Mouse (Mus musculus): Measurements from ENCODE around the gene Kcnc1. TPM values are rescaled to one million over a fixed set of nuclear protein-coding genes. Genes with fewer than 3 reads are reported as not detected.
A peak's percentile ranks its signal among the peaks of the same experiment; 100 is the strongest.

The Kcnc1 gene
- total RNA-seq, 2 experiments from 2014 or later = 79.6 to 81.4 TPM

DNA sequence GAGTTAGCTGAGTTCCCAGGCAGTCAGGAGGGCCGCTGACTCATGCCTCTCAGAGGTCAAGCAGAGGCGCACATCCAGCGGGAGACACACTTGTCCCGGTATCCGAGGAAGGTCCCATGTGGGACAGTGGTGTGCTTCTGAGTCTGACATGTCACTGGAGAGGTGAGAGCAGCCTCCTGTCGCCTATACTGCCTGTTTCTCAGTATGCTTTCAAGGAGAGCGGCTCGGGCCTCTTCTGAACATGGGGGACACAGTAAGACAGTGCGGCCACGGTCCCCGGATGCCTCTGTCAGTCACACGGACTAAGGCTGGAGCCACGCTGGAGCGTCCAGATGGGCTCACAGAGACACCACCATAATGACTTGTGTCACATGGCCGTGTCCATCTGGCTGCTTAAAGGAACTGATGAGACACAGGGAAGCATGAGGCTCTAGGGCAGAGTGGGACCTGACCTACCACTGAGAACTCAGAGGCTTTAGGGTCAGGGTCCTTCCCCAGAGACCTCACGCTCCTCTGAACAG is 21.9 kb downstream of the Kcnc1 start:
- peak in 1 of 2 experiments; percentile 33 for DNase-seq (ENCODE audit: low spot score in 2 of 2)

DNA sequence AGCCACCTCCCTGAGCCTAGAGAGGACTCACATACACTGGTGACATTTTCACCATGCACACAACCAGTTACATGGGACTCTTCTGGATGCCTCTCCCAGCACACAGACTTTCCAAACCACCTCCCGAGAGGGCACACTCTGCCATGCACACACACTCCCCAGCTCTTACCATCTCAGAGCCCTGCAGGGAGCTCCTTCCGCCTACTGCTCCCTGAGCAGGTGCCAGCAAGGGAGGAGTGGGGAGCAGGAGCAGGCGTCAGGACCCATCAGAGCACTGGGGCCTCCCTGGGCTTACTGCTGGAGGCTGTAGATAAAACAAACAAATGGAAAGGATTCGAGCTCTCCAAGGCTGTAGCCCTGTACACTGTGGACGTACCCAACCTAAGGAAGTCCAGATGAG is 25.2 kb downstream of the Kcnc1 start:
- DNase-seq (ENCODE audit: low spot score in 2 of 2) = no peak

DNA sequence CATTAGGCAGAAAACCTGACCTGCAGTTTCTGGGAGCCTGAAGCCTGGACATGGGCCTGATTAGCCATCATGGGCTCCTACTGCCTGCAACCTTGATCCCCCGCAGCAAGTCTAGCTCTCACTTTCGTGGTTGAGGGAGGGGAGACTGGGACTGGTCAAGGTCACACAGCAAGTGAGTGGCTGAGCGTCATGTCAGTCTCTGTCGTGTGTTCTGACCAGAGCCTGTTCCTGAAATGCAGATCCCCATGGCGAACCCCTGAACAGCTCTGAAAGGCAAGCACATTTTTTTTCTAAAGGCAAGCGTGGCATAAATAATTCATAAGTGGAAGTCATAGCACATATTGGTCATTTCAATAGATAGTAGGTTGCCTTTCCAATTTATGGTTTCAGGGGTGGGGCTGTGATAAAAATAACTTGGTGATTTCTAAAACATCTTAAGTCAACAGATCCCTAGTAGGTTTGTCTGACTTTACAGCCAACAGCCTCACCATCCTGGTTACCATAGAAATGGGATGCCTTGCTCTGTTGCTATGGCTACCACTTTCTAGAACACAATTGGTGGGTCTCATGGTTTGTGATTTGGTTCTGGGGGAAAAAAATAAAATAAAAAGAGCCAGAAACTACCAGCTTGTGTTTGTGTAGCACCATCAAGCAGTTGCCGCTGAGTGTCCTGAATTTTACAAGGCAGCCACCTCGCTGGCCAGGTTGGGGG is 25.9 kb downstream of the Kcnc1 start:
- peak in 1 of 2 experiments; percentile 77 for DNase-seq (ENCODE audit: low spot score in 2 of 2)

DNA sequence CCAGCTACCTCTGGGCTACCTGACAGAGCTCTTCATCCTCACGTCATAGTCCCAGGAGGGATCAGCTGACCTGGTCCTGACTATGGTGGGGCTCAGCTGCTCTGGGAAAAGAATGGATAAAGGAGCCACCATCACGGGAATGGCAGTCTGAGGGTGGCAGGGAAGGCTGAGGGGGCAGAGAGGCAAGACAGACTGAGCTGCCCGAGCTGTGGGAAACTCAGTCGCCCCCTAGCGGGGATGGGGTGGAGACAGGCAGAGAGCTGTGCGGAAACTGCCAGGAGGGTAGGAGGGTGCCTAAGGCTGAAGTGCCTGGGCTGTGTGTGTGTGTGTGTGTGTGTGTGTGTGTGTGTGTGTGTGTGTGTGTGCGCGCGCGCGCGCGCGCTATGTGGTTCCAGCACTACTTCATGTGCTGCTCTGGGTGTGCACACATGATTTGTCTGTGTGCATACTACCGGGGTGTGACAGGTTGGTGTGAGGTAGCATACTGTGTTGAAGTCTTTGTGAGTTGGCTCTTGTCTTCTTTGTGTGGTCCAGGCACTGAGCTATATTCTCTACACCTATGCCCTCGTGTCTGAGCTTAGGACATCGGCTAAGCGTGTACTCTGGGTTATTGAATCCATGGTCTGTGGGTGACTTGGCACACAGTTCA is 26.6 kb downstream of the Kcnc1 start:
- peak; percentile 73 to 75 for DNase-seq (ENCODE audit: low spot score in 2 of 2)

DNA sequence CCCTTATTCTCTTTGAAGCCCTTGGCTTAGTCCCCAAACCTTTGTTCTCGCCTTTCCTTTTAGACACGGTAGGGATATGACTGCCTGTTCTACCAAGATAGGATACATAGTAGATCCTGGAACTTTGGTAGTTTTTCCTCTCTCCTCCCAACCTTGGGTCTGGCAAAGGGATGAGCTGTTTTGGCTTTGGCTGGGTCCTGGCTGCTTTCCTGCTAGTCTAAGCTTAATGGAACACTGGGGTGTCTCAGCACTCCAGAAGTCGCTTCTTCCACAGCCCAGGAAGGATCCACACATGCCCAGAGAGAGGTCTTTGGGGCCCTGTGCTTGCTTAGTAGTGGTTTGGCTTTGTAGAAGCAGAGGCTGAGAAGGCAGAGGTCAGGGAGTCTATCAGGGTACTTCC is 27.7 kb downstream of the Kcnc1 start:
- no peak for DNase-seq (ENCODE audit: low spot score in 2 of 2)

DNA sequence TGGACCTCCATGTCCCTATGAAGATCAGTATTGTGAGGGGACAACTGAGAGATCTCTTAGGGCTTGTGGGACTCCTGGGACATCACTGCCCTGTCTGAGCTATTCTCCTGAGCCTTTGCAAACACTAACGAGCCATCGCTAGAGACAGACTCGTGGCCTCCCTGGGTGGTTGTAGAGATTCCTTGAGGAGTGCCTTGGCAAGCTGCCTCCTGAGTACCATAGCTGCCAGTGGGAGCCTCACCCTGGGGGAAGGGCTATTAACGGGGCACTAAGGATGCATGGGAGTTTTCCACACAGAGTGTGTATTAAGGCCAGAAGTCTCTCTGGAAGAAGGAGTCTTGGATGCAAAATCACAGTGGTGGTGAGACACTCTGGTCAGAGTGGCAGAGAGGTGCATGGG is 28.7 kb downstream of the Kcnc1 start:
- DNase-seq (ENCODE audit: low spot score in 2 of 2) = no peak

DNA sequence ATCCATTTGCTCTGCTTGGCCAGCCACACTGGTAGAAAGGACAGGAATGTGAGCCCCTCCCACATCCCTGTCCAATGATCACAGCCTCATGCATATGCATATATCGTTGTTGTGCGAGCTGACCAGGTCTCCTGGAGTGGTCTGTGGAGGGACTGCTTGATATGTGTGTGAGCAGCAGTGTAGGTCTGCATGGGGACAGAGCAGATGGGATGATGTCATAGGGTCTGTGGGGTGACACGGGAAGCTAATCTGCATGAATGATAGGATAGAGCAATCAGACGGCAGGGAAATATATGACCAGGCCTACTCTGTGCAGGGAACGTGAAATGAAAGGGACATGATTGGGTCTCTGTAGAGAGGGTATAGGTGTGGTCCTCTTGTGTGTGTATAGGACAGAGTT is 37.6 kb downstream of the Kcnc1 start:
- DNase-seq (ENCODE audit: low spot score in 2 of 2) = no peak

DNA sequence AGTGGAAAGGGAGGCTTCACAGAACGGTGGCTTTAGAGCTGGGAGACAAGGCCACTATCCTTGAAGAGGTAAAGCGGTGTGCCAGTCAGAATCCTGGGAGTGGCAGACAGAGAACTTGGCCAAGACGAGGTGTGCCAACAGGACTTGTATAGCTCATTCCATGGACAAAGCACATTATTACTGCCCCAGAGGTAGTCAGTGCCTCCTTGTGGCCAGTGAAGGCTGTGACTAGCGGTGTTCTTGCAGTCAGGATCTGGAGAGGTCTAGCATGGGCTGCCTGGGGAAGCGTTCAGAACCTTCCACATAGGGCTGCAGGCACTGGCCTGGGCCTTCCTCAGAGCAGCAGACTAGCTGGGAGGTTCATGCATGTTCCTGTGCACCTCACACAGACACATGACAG is 39.5 kb downstream of the Kcnc1 start:
- no peak for DNase-seq (ENCODE audit: low spot score in 2 of 2)

DNA sequence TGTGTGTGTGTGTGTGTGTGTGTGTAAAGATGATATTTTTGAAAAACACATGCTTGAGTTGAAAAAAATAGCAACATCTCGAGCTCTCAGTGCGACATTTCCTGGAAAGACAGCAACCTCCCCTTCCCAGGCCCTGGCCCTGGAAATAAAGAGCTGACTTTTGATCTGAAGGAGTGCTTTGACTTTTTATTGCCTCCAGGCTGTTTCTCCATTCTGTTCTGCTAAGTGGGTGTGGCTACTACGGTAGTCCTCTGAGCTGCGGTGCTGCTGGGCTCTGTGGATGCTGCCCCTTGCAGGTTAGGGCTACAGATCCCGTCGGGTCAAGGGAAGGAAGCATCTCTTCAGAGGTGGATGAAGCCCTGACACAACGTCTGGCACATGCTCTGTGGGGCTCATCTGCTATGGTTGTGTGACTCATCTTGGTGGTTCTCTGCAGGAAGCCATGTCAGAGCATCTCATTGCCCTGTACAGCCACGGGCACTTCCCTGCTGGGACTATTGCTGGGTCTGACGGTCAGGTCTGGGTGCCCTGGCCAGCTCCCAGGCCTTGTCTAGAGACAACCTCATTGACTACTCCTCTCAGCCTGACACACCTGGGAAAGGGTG is 42.3 kb downstream of the Kcnc1 start:
- DNase-seq (ENCODE audit: low spot score in 2 of 2) = no peak

DNA sequence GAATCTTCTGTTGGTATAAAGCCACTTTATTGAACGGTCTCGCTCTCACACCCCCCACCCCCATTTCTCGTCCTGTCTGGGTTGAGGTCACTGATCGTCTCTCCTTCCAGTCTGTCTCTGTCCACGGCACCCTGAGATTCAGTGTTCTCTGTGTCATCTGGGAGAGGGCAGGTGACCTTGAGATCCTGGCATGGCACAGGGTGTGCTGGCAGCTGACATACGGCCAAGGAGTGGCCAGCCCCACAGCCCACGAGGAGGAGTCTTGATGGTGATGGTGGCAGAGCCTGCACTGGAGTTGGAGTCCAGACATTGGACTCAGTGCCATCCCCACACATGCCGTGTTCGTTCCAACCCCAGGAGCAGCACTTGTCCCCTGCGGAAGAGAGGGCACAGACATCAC is 46.9 kb downstream of the Kcnc1 start:
- DNase-seq (ENCODE audit: low spot score in 2 of 2) = no peak

DNA sequence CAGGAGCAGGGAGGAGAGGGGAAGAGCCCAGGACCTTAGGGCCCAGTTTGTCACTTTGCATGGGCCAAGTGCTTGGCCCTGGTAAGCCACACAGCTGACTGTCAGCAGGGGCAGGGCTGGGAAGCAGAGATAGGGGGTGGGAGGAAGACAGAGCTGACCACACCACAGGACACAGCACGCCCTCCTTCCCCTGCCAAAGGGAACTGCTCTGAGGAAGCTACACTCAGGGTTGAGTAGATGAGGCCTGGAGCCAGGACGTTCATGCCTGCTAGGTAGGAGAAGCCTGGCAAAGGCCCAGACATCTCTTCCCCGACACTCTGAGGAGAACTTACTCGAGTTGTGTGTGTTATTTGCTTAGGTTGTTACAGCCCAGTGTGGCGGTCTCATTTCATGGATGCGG is 49.6 kb downstream of the Kcnc1 start:
- no peak for DNase-seq (ENCODE audit: low spot score in 2 of 2)

DNA sequence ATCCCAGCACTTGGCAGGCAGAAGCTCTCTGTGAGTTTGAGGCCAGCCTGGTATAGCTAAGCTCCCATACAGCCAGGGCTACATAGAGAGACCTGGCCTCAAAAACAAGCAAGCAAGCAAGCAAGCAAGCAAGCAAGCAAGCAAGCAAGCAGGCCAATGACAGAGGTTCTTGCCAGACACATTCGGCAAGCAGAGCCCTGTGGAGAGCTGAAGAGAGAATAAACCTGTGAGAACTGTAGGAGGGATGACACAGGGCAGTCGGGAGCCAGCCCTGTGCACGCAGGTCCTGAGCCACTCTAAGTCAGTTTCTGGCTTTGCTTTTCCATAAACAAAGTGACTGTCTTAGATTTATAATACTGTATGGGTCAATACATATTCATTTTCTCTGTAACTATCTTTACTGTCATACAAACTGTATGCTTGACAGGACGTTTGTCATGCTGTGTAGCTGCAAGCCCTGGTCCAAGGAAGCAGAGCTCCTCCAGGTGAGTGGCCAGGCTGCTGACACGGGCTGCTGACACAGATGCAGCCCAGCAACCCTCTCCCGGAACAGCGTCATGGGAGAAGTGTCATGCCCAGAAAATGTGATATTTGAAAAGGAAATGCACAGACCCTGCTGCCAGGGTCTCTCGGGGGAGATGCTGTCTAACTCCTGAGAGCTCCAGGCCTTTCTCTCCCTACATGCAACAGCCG is 51.3 kb downstream of the Kcnc1 start:
- DNase-seq (ENCODE audit: low spot score in 2 of 2) = no peak

DNA sequence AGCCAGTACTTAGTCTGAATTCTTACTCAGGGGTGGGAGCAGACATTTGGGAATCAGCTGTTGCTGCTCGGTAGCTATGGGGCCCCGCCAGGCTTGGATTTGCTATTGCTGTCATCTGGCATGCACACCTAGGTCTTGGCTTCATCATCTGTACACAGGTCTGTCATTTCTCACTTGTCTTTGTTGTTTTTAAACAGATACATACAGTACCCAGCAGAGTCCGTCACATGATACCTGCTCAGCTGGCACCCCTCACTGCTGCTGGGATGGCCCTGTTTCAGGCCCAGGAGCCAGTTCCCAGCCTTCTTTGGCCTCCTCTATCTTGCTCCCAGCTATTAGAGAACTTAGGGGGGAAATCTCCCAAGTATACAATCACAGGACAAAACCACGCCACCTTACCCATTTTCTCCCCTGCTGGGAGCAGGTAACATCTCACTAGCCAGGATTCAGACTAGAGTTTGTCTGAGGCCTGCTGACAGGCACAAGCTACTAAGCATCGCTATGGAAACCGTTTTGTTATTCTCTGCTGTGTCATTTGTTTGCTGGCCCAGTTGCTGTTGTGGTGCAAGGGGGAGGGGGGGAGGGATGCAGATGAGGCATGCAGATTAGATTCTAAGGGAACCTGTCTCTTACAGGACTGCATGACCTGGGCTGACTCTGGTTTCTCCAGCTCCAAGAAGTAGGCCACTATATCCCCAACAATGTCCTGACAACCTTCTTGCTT is 52.8 kb downstream of the Kcnc1 start:
- DNase-seq (ENCODE audit: low spot score in 2 of 2) = peak; percentile 32 to 40

DNA sequence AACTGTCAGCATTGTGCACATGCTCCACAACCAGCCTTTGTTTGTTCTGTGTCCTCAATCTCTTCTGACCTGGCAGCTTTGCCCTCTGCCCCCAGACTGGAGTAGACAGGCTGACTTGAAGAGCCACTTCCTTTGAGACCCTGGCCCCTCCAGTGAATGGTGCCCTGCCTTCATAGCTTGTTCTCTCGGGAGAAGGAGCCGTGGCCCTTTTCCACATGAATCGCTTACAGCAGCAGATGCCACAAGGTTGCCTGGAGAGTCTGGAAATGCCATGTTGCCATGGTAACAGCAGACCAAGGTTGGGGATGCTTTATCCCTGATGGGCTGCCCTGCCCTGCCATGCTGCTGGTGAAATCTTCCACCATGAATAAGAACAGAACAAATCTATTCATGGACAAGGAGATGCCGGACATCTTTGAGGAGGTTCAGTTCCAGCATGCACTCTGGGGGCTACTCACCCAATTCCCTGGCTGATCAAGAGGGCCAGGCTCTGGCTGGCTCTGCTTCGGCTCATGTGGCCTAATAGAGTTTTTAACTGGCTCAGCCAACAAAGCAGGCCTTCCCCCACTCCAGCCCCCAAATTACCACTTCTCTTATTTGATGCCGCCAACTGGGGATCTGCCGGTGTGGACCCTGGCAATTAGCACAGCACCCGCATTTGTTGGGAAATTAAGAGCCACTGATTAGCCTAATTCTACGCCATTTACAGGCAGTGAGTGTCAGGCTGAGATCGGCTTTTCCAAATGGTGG is 57.8 kb downstream of the Kcnc1 start:
- peak; percentile 43 to 74 for DNase-seq (ENCODE audit: low spot score in 2 of 2)

DNA sequence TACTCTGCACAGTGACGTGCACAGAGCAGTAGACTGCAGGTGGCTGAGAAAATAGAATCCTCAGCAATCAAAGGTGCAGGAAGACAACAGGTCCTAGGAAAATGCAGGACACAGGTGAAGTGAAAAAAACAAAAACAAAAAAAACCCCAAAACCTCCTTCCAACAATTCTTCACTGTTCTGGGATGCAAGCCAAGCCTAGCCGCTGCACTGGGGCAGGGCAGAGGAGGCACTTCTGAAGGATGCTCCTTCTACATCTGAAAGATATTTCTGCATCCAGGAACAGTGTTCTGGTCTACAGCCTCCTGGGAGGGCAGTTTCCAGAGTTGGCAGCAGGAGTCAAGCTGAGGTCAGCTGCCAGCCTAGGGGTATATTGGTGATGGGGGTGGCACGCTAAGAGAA is 61.6 kb downstream of the Kcnc1 start:
- no peak for DNase-seq (ENCODE audit: low spot score in 2 of 2)

DNA sequence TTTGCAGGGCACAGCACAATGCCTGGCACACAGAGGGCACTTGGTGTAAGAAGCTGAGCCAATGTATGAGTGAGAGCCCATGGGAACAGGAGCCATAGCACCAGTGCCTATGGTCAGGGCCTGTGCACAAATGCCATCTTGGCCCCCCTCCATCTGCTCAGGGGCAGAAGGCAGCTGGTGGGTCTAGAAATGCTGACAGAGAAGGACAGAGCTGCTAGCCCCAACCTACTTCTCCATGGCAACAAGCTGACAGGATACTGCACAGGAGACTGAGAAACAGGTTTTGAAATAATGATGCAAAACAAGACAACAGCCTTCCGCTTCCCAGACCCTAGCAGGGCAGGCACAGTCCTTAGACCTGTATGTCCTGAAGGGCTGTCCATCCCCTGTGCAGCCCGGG is 62.9 kb downstream of the Kcnc1 start:
- DNase-seq (ENCODE audit: low spot score in 2 of 2) = no peak

DNA sequence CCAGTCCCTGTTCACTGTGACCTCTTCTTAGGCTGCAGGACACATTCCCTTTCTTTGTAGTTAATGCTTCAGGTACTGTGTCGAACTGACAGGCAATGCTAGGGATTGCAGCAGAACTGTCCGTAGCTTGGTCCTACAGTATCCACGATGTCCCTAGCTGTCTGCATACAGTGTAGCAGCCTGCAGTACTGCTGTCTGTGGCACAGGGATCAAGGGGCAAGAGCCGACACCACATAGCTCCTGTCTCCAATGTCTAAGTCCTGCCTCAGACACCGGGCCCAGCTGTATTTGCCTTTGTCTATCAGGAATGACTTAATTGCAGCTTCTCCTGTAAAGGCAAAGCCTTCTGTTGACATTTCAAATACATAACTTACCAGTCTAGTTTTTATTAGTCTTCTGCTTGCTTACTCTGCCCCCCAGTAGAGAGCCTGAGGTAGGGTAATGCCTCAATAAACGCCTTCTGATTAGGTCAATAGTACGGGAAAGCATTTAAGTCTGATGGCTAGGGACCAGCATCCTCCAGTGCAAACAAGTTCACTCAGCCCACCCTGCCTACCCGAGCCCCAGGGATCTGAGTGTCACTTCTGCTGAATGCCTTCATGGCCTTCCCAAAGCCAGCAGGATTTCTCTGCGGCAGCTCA is 63.4 kb downstream of the Kcnc1 start:
- DNase-seq (ENCODE audit: low spot score in 2 of 2) = no peak

DNA sequence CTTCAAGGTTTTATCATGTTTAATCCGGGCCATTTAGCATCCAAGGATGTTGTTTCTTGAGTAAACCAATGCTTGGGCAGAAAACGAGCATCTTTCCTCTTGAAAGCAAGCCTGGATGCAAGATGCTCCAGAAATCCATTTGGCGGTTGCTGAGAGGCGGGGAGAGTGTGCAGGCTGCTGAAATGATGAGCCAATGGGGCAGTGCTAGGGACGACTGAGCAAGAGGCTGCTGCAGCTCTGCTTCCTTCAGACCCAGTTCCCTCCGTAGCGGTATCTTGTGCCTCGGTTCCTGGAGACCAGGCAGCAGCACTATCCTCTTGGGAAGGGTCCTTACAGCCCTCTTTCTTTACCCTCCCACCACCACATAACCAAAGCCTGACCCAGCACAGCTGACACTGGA is 66.0 kb downstream of the Kcnc1 start:
- no peak for DNase-seq (ENCODE audit: low spot score in 2 of 2)

DNA sequence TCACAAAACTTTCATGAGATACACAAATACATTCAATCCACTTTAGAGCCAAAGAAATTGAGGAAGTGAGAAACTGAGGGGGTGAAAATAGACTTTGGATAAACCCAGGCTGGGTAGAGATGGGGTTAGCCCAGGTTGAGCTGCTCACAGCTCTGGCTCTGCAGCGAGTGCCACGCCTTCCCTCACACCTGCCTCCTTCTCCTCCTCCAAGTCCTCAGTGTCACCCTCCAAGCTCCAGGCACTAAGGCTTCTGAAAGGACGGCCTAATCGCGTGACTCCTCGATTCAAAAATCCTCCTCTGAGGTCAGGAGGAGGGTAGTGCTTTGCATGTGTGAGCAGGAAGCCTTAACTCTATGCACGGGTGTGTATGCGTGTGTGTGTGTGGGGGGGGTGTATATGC is 66.8 kb downstream of the Kcnc1 start:
- DNase-seq (ENCODE audit: low spot score in 2 of 2) = no peak

DNA sequence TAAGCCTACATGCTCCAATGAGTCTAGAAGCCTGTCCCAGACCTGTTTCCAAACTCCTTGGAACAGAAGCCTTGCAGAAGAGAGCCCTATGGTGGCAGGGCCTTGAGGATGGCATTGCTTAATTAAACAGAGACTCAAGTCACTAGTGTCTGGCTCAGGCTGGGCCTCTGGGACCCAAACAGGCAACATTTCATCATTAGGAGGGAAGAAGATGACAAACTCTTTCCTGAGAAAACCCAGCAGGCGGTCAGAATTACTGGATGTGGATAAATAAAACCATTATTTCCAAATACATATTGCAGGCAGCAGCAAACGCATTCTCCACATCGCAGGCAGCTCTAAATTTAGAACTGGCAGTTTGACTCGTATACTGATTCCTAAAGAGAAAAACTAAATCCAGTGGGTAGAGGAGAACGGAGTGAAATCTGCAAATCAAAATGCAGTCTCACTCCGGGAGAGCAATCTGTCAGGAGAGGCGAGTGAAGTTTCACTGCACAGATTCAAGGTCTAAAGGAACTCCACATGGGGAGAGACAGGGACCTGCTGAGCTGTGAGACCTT is 70.2 kb downstream of the Kcnc1 start:
- no peak for DNase-seq (ENCODE audit: low spot score in 2 of 2)

Measured in layer of hippocampus, postnatal 14 days (tissue).